Mouse (Mus musculus): Measurements from ENCODE around the gene Asb6. TPM values are rescaled to one million over a fixed set of nuclear protein-coding genes. Genes with fewer than 3 reads are reported as not detected.

The Asb6 gene
- polyA plus RNA-seq, 1 experiment, result 30.0 TPM

DNA sequence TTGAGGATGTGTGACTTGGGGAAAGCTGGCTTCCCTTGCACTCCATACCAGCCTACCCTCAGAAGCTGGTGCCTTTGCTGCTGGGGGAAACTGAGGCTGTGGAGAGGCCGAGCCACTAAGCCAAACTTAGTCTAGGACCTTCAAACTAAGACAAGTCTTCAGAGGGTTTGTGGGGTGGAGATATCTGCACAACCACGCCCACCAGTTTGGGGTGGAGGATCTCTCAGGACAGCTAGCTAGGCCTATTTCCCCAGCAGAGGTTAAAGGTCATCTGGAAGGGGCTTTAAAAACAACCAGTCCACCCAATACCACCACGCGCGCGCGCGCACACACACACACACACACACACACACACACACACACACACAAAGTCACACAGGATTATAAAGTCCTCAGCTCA, 16.1 kb upstream of the Asb6 start:
- H3K4me1 ChIP-seq (ENCODE audit: control insufficient read depth, insufficient read depth, low read length), result no peaks in the 10 kb centered on the region
- no peak overlapping the region for H3K27ac ChIP-seq (ENCODE audit: control insufficient read depth, insufficient read depth, low read depth, low read length, poor library complexity)
- no peak for TF ChIP-seq POLR2A (IDR thresholded peaks at IDR 0.05; ENCODE audit: borderline replicate concordance, control insufficient read depth, low read depth, low read length)
- no peak for TF ChIP-seq CTCF (IDR thresholded peaks at IDR 0.05; ENCODE audit: control insufficient read depth, insufficient read depth, low read length)
- 85% methylated on average over 8 of the region's 8 CpGs for WGBS
- no peak overlapping the region for H3K4me3 ChIP-seq (replicated peaks; ENCODE audit: control insufficient read depth, low read depth, low read length)

- Histone ChIP-seq H3K27ac (ENCODE audit: control insufficient read depth, insufficient read depth, low read depth, low read length, poor library complexity) (no peak overlapping the region), H3K4me1 (ENCODE audit: control insufficient read depth, insufficient read depth, low read length) (no peaks in the 10 kb centered on the region), H3K4me3 (replicated peaks; ENCODE audit: control insufficient read depth, low read depth, low read length) (no peak overlapping the region)
- 4% methylated on average over 80 of the region's 80 CpGs for WGBS
- TF ChIP-seq CTCF (IDR thresholded peaks at IDR 0.05; ENCODE audit: control insufficient read depth, insufficient read depth, low read length) (no peak), POLR2A (IDR thresholded peaks at IDR 0.05; ENCODE audit: borderline replicate concordance, control insufficient read depth, low read depth, low read length) (no peak)
These were observed 15.3 kb upstream of the Asb6 start for GRCm38 (mm10) chr2:30845152-30846070.

- no peak overlapping the region for H3K4me3 ChIP-seq (replicated peaks; ENCODE audit: control insufficient read depth, low read depth, low read length)
- H3K27ac ChIP-seq (ENCODE audit: control insufficient read depth, insufficient read depth, low read depth, low read length, poor library complexity), result no peak overlapping the region
- TF ChIP-seq POLR2A (IDR thresholded peaks at IDR 0.05; ENCODE audit: borderline replicate concordance, control insufficient read depth, low read depth, low read length) (no peak), CTCF (IDR thresholded peaks at IDR 0.05; ENCODE audit: control insufficient read depth, insufficient read depth, low read length) (no peak)
- 48% methylated on average over 10 of the region's 10 CpGs for WGBS
- H3K4me1 ChIP-seq (ENCODE audit: control insufficient read depth, insufficient read depth, low read length), result no peaks in the 10 kb centered on the region
These were observed 12.5 kb upstream of the Asb6 start for GRCm38 (mm10) chr2:30842615-30843014.

GRCm38 (mm10) chr2:30836238-30836990, 6.3 kb upstream of the Asb6 start:
- TF ChIP-seq POLR2A (IDR thresholded peaks at IDR 0.05; ENCODE audit: borderline replicate concordance, control insufficient read depth, low read depth, low read length), result no peak
- TF ChIP-seq CTCF (IDR thresholded peaks at IDR 0.05; ENCODE audit: control insufficient read depth, insufficient read depth, low read length), result no peak
- Histone ChIP-seq H3K4me1 (ENCODE audit: control insufficient read depth, insufficient read depth, low read length) (no peaks in the 10 kb centered on the region), H3K27ac (ENCODE audit: control insufficient read depth, insufficient read depth, low read depth, low read length, poor library complexity) (no peak overlapping the region), H3K4me3 (replicated peaks; ENCODE audit: control insufficient read depth, low read depth, low read length) (no peak overlapping the region)
- 37% methylated on average over 21 of the region's 21 CpGs for WGBS

DNA sequence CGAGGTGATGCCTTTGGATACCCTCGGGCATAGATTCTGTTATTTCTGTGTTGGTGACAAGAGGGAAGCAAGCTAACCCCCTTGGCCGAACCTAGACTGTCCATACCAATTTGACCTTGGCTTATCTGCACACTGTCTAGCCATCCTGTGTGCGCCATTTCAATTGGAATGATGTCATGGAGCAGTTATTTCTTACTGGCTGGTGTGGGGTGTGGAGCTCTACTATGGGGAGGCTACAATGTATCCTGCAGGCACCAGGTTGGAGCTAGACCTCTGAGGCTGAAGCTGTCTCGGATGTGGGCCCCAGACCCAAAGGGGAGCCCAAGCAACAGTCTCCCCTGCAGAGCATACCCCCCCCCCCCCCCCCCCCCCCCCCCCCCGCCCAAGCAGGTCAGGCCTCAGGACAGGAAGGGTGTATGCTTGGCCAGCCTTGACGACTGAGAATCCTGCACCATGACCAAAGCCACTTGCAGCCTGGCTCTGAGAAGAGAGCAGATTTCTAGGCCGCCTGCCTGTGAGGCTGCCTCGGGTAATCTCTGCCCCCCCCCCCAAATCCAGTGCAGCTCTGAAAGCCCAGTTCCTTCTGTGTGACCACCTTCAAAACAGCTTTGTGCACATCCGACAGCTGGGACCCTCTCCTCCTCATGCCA, 4.4 kb upstream of the Asb6 start, which contains the start of gene Prrx2:
Gene Prrx2 (plus strand): TSS at position 600 of the 650 bp plus-strand sequence.
- no peaks in the 10 kb centered on the region for H3K4me1 ChIP-seq (ENCODE audit: control insufficient read depth, insufficient read depth, low read length)
- 79% methylated on average over 8 of the region's 10 CpGs for WGBS
- no peak within 1 kb of the TSS for H3K27ac ChIP-seq (ENCODE audit: control insufficient read depth, insufficient read depth, low read depth, low read length, poor library complexity)
- TF ChIP-seq POLR2A (IDR thresholded peaks at IDR 0.05; ENCODE audit: borderline replicate concordance, control insufficient read depth, low read depth, low read length), result no peak
- TF ChIP-seq CTCF (IDR thresholded peaks at IDR 0.05; ENCODE audit: control insufficient read depth, insufficient read depth, low read length), result no peak
- H3K4me3 ChIP-seq (replicated peaks; ENCODE audit: control insufficient read depth, low read depth, low read length), result no peak within 1 kb of the TSS

- Histone ChIP-seq H3K4me1 (ENCODE audit: control insufficient read depth, insufficient read depth, low read length) (no peaks in the 10 kb centered on the region), H3K27ac (ENCODE audit: control insufficient read depth, insufficient read depth, low read depth, low read length, poor library complexity) (no peak overlapping the region), H3K4me3 (replicated peaks; ENCODE audit: control insufficient read depth, low read depth, low read length) (no peak overlapping the region)
- TF ChIP-seq POLR2A (IDR thresholded peaks at IDR 0.05; ENCODE audit: borderline replicate concordance, control insufficient read depth, low read depth, low read length) (no peak), CTCF (IDR thresholded peaks at IDR 0.05; ENCODE audit: control insufficient read depth, insufficient read depth, low read length) (no peak)
- 76% methylated on average over 5 of the region's 5 CpGs for WGBS
These were observed 3.5 kb upstream of the Asb6 start for GRCm38 (mm10) chr2:30833644-30834043.

GRCm38 (mm10) chr2:30829315-30829714, 818 bp downstream of the Asb6 start:
- Histone ChIP-seq H3K4me3 (replicated peaks; ENCODE audit: control insufficient read depth, low read depth, low read length) (no peak overlapping the region), H3K4me1 (ENCODE audit: control insufficient read depth, insufficient read depth, low read length) (peaks cover 5% of the 10 kb centered on the region), H3K27ac (ENCODE audit: control insufficient read depth, insufficient read depth, low read depth, low read length, poor library complexity) (no peak overlapping the region)
- 17% methylated on average over 5 of the region's 5 CpGs for WGBS
- no peak for TF ChIP-seq POLR2A (IDR thresholded peaks at IDR 0.05; ENCODE audit: borderline replicate concordance, control insufficient read depth, low read depth, low read length)
- TF ChIP-seq CTCF (IDR thresholded peaks at IDR 0.05; ENCODE audit: control insufficient read depth, insufficient read depth, low read length), result peak; percentile 83
